Mouse (Mus musculus): ENCODE data around the gene Apon. TPM values are rescaled to one million over a fixed set of nuclear protein-coding genes. Genes with fewer than 3 reads are reported as not detected.
A peak's percentile ranks its signal among the peaks of the same experiment; 100 is the strongest.
"Not testable (repeated sequence)": the region's sequence is repeated elsewhere in the genome, so short reads cannot be mapped to it uniquely, and the experiment has no call there.

Gene Apon
- polyA plus RNA-seq, 1 experiment from 2014 or later, result 0.27 TPM

GRCm38 (mm10) chr10:128282886-128283450 is 29.1 kb downstream of the Apon start:
- H3K36me3 ChIP-seq (ENCODE audit: poor library complexity, severe bottlenecking), result peaks cover 80% of the 10 kb centered on the region
- no peak overlapping the region for H3K9ac ChIP-seq
- H3K27ac ChIP-seq, result no peak overlapping the region
- no peaks in the 10 kb centered on the region for H3K9me3 ChIP-seq (replicated peaks)
- ATAC-seq, result no peak
- H3K4me3 ChIP-seq, result no peak overlapping the region
- no peaks in the 10 kb centered on the region for H3K27me3 ChIP-seq
- 91% methylated on average over 20 of the region's 20 CpGs for WGBS
- no peak overlapping the region for H3K4me2 ChIP-seq
- H3K4me1 ChIP-seq, result no peaks in the 10 kb centered on the region

GRCm38 (mm10) chr10:128283604-128284579 is 30.0 kb downstream of the Apon start:
- H3K27ac ChIP-seq, result no peak overlapping the region
- no peaks in the 10 kb centered on the region for H3K4me1 ChIP-seq
- peaks cover 81% of the 10 kb centered on the region for H3K36me3 ChIP-seq (ENCODE audit: poor library complexity, severe bottlenecking)
- H3K27me3 ChIP-seq, result no peaks in the 10 kb centered on the region
- no peak overlapping the region for H3K4me2 ChIP-seq
- no peak overlapping the region; the same call in 1 of the 2 replicates for H3K9ac ChIP-seq
- peak; percentile 57; the same call in 1 of the 2 replicates for ATAC-seq
- WGBS, result 66% methylated on average over 31 of the region's 31 CpGs
- H3K4me3 ChIP-seq, result no peak overlapping the region
- no peaks in the 10 kb centered on the region for H3K9me3 ChIP-seq (replicated peaks)

- not testable (repeated sequence) for H3K9me3 ChIP-seq (replicated peaks); H3K27ac ChIP-seq; H3K4me3 ChIP-seq; ATAC-seq; H3K27me3 ChIP-seq; H3K4me2 ChIP-seq; H3K4me1 ChIP-seq; H3K9ac ChIP-seq
- H3K36me3 ChIP-seq (ENCODE audit: poor library complexity, severe bottlenecking), result peaks cover 61% of the 10 kb centered on the region
- WGBS, result 85% methylated on average over 1 of the region's 1 CpGs
Observed at GRCm38 (mm10) chr10:128290594-128290993, 36.7 kb downstream of the Apon start.

GRCm38 (mm10) chr10:128296370-128297090 is 42.6 kb downstream of the Apon start:
- ATAC-seq, result no peak
- Histone ChIP-seq H3K4me3 (no peak overlapping the region), H3K4me1 (peaks cover 6% of the 10 kb centered on the region), H3K4me2 (no peak overlapping the region), H3K9ac (no peak overlapping the region), H3K36me3 (ENCODE audit: poor library complexity, severe bottlenecking) (peaks cover 16% of the 10 kb centered on the region), H3K27ac (peak overlapping the region; percentile 8; the same call in 1 of the 2 replicates), H3K27me3 (no peaks in the 10 kb centered on the region), H3K9me3 (replicated peaks) (no peaks in the 10 kb centered on the region)
- 63% methylated on average over 13 of the region's 13 CpGs for WGBS

GRCm38 (mm10) chr10:128297221-128297620 is 43.3 kb downstream of the Apon start:
- Histone ChIP-seq H3K4me1 (peaks cover 8% of the 10 kb centered on the region), H3K9me3 (replicated peaks) (no peaks in the 10 kb centered on the region), H3K9ac (no peak overlapping the region), H3K27me3 (no peaks in the 10 kb centered on the region), H3K27ac (no peak overlapping the region), H3K4me2 (no peak overlapping the region), H3K4me3 (no peak overlapping the region), H3K36me3 (ENCODE audit: poor library complexity, severe bottlenecking) (peaks cover 9% of the 10 kb centered on the region)
- no peak for ATAC-seq
- 69% methylated on average over 4 of the region's 4 CpGs for WGBS

- H3K4me3 ChIP-seq, result no peak overlapping the region
- WGBS, result 79% methylated on average over 11 of the region's 11 CpGs
Observed at GRCm38 (mm10) chr10:128297622-128298021, 43.7 kb downstream of the Apon start.

GRCm38 (mm10) chr10:128298243-128298642 is 44.3 kb downstream of the Apon start:
- 81% methylated on average over 6 of the region's 6 CpGs for WGBS
- no peak overlapping the region for H3K9ac ChIP-seq
- no peak for ATAC-seq
- no peak overlapping the region for H3K4me2 ChIP-seq
- no peaks in the 10 kb centered on the region; the same call in 1 of the 2 replicates for H3K36me3 ChIP-seq (ENCODE audit: poor library complexity, severe bottlenecking)
- peaks cover 13% of the 10 kb centered on the region for H3K4me1 ChIP-seq
- no peak overlapping the region for H3K27ac ChIP-seq
- no peaks in the 10 kb centered on the region for H3K9me3 ChIP-seq (replicated peaks)
- H3K27me3 ChIP-seq, result no peaks in the 10 kb centered on the region
- no peak overlapping the region for H3K4me3 ChIP-seq

More at GRCm38 (mm10) chr10:128297622-128298021, 43.7 kb downstream of the Apon start:
- H3K9ac ChIP-seq, result no peak overlapping the region
- peaks cover 5% of the 10 kb centered on the region for H3K36me3 ChIP-seq (ENCODE audit: poor library complexity, severe bottlenecking)
- ATAC-seq, result no peak
- no peak overlapping the region for H3K4me2 ChIP-seq
- H3K27me3 ChIP-seq, result no peaks in the 10 kb centered on the region
- H3K9me3 ChIP-seq (replicated peaks), result no peaks in the 10 kb centered on the region
- peaks cover 12% of the 10 kb centered on the region for H3K4me1 ChIP-seq
- H3K27ac ChIP-seq, result 0 out of 2 replicates have a peak overlapping the region, but pooled peaks have one; percentile 14

GRCm38 (mm10) chr10:128298702-128299171 is 44.8 kb downstream of the Apon start, which contains the start of gene Il23a:
Gene Il23a (minus strand): TSS chr10:128298752.
- peaks cover 14% of the 10 kb centered on the region for H3K4me1 ChIP-seq
- H3K36me3 ChIP-seq (ENCODE audit: poor library complexity, severe bottlenecking), result no peaks in the 10 kb centered on the region
- no peaks in the 10 kb centered on the region for H3K9me3 ChIP-seq (replicated peaks)
- WGBS, result 87% methylated on average over 11 of the region's 11 CpGs
- H3K4me3 ChIP-seq, result no peak within 1 kb of the TSS
- no peaks in the 10 kb centered on the region for H3K27me3 ChIP-seq
- H3K9ac ChIP-seq, result no peak within 1 kb of the TSS
- no peak for ATAC-seq
- no peak within 1 kb of the TSS for H3K4me2 ChIP-seq
- 0 out of 2 replicates have a peak within 1 kb of the TSS, but pooled peaks have one; percentile 14 for H3K27ac ChIP-seq

- no peak for ATAC-seq
- H3K4me1 ChIP-seq, result peaks cover 17% of the 10 kb centered on the region
- H3K9me3 ChIP-seq (replicated peaks), result no peaks in the 10 kb centered on the region
- H3K36me3 ChIP-seq (ENCODE audit: poor library complexity, severe bottlenecking), result peaks cover 4% of the 10 kb centered on the region; the same call in 1 of the 2 replicates
- H3K27me3 ChIP-seq, result no peaks in the 10 kb centered on the region
- peak overlapping the region; percentile 95 for H3K27ac ChIP-seq
- peak overlapping the region; percentile 82 for H3K4me2 ChIP-seq
- WGBS, result 36% methylated on average over 3 of the region's 3 CpGs
- H3K4me3 ChIP-seq, result peak overlapping the region; percentile 58
- peak overlapping the region; percentile 88 for H3K9ac ChIP-seq
Observed at GRCm38 (mm10) chr10:128302357-128302756, 48.5 kb downstream of the Apon start.

GRCm38 (mm10) chr10:128302785-128303125 is 48.9 kb downstream of the Apon start:
- WGBS, result under 1% methylated on average over 9 of the region's 9 CpGs
- H3K4me2 ChIP-seq, result peak overlapping the region; percentile 82
- peaks cover 4% of the 10 kb centered on the region; the same call in 1 of the 2 replicates for H3K36me3 ChIP-seq (ENCODE audit: poor library complexity, severe bottlenecking)
- H3K27me3 ChIP-seq, result no peaks in the 10 kb centered on the region
- H3K27ac ChIP-seq, result peak overlapping the region; percentile 95
- peaks cover 17% of the 10 kb centered on the region for H3K4me1 ChIP-seq
- H3K9me3 ChIP-seq (replicated peaks), result no peaks in the 10 kb centered on the region
- H3K9ac ChIP-seq, result peak overlapping the region; percentile 88
- peak; percentile 50 for ATAC-seq
- H3K4me3 ChIP-seq, result peak overlapping the region; percentile 58

GRCm38 (mm10) chr10:128303126-128304021 is 49.5 kb downstream of the Apon start, which contains the start of gene Pan2:
Gene Pan2 (plus strand): TSS chr10:128303335.
- H3K27me3 ChIP-seq, result no peaks in the 10 kb centered on the region
- H3K27ac ChIP-seq, result peak within 1 kb of the TSS; percentile 95
- WGBS, result 2% methylated on average over 37 of the region's 37 CpGs

More at GRCm38 (mm10) chr10:128303126-128304021, 49.5 kb downstream of the Apon start, which contains the start of gene Pan2:
- Histone ChIP-seq H3K4me3 (peak within 1 kb of the TSS; percentile 58), H3K4me2 (peak within 1 kb of the TSS; percentile 82), H3K4me1 (peaks cover 17% of the 10 kb centered on the region), H3K9me3 (replicated peaks) (no peaks in the 10 kb centered on the region), H3K36me3 (ENCODE audit: poor library complexity, severe bottlenecking) (peaks cover 10% of the 10 kb centered on the region), H3K9ac (peak within 1 kb of the TSS; percentile 88)
- ATAC-seq, result peak; percentile 100

All from forebrain, embryonic 13.5 days (tissue).